Mouse (Mus musculus) adipose tissue, adult 10 weeks (tissue): ENCODE data around the gene Olfr1491. TPM values are rescaled to one million over a fixed set of nuclear protein-coding genes. Genes with fewer than 3 reads are reported as not detected.

ENCODE experiments used
- polyA plus RNA-seq: library from polyadenylated mRNA; stranded (reverse); fragments of 350-450 nt; fragmentation: Illumina TruSeq; extraction: RNeasy Lipid Tissue Mini Kit (QIAGEN cat#74804); gene quantifications from one replicate; pipeline ENCODE4 v1.2.3, GENCODE M21; 2014; ENCODE audit warnings: low read depth, low replicate concordance

Olfr1491 gene
- not detected for polyA plus RNA-seq

DNA sequence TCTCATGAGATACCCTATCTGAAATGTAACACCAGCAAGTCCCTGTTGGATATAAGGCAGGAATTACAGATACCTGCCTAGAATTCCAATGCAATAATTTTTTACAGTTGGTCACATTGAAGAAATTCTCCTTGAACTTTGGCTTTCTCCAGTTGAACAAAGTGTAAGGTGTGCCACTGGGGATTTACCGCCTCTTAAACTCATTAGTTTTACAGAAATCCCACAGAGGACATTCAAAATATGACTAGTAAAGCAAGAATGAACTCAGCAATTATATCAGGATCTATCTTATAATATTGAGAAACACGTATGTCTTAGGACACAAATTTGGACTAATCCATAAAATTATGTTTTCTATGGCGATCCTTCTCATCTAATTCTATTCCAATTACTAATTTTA lies at the start of gene Olfr1491:
TSS of gene Olfr1491 (plus strand) at position 301 of the 400 bp plus-strand sequence.

DNA sequence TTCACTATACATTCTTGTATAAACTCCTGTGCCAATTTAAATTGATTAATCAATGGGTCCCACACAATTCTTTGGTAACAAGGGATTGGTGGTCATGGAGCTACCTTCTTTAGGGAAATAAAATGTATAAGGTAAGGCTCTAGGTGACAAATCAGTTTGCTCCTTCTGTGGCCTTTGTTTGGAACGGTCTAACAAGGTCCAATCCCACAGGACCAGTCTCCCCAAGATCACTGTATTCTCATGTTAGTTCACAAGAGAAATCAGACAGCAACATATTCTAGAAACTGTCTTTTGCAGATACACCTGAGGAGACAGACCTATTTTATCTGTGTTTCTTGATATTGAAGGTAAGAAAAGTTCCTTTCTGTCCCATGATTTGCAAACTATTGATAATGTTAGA lies 46.3 kb upstream of the Olfr1491 start, which contains the start of gene Olfr1490:
TSS of gene Olfr1490 (plus strand) at position 301 of the 400 bp plus-strand sequence.

DNA sequence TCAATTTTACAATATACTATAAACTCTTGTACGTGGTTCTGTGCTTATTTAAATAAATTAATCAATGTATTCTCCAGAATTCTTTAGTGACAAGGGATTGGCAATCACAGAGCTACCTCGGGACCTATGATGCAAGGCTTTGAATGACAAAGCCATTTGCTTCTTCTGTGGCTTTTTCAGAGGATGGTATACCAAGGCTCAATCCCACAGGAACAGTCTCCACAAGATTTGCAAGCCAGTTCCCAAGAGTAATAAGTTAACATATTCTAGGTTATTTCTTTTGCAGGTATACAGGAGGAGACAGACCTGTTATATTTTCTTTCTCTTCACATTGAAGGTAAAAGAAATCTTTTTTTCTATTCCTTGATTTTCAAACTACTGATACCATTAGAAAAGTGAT lies 25.9 kb downstream of the Olfr1491 start, which contains the start of gene Olfr1493-ps1:
TSS of gene Olfr1493-ps1 (plus strand) at position 301 of the 400 bp plus-strand sequence.

GRCm38 (mm10) chr19:13739428-13739827 lies 42.4 kb downstream of the Olfr1491 start, which contains the start of gene Olfr1494:
Gene Olfr1494 (plus strand): TSS chr19:13739728.

Other genes starting within 250 kb of the Olfr1491 start
- not detected for gene Olfr1472, start 241.2 kb upstream of the Olfr1491 start, polyA plus RNA-seq
- not detected for gene Olfr1474, start 227.7 kb upstream of the Olfr1491 start, polyA plus RNA-seq
- gene Olfr1475, start 217.1 kb upstream of the Olfr1491 start, polyA plus RNA-seq = not detected
- not detected for gene Olfr1477, start 196.7 kb upstream of the Olfr1491 start, polyA plus RNA-seq
- not detected for gene Olfr1480, start 169.4 kb upstream of the Olfr1491 start, polyA plus RNA-seq
- gene Olfr1484, start 113.8 kb upstream of the Olfr1491 start, polyA plus RNA-seq = not detected
- gene Olfr1487, start 79.9 kb upstream of the Olfr1491 start, polyA plus RNA-seq = not detected
- gene Olfr1489, start 65.6 kb upstream of the Olfr1491 start, polyA plus RNA-seq = not detected
- gene Olfr1490, start 46.2 kb upstream of the Olfr1491 start, polyA plus RNA-seq = not detected
- gene Olfr1493-ps1, start 26.0 kb downstream of the Olfr1491 start, polyA plus RNA-seq = not detected
- not detected for gene Olfr1494, start 42.5 kb downstream of the Olfr1491 start, polyA plus RNA-seq
- not detected for gene Olfr1495, start 67.3 kb downstream of the Olfr1491 start, polyA plus RNA-seq
- not detected for gene Olfr1496, start 80.6 kb downstream of the Olfr1491 start, polyA plus RNA-seq
- not detected for gene Olfr1497, start 100.9 kb downstream of the Olfr1491 start, polyA plus RNA-seq
- gene Olfr1499, start 122.2 kb downstream of the Olfr1491 start, polyA plus RNA-seq = not detected
- gene Olfr1500, start 133.2 kb downstream of the Olfr1491 start, polyA plus RNA-seq = not detected
- gene Olfr1501, start 153.4 kb downstream of the Olfr1491 start, polyA plus RNA-seq = not detected
- not detected for gene Olfr1502, start 164.5 kb downstream of the Olfr1491 start, polyA plus RNA-seq
- gene Olfr1504, start 200.7 kb downstream of the Olfr1491 start, polyA plus RNA-seq = not detected
- not detected for gene Olfr1505, start 216.3 kb downstream of the Olfr1491 start, polyA plus RNA-seq